Comparison of ENCODE assay signal across 8 mouse cellular contexts in the genomic region with DNA sequence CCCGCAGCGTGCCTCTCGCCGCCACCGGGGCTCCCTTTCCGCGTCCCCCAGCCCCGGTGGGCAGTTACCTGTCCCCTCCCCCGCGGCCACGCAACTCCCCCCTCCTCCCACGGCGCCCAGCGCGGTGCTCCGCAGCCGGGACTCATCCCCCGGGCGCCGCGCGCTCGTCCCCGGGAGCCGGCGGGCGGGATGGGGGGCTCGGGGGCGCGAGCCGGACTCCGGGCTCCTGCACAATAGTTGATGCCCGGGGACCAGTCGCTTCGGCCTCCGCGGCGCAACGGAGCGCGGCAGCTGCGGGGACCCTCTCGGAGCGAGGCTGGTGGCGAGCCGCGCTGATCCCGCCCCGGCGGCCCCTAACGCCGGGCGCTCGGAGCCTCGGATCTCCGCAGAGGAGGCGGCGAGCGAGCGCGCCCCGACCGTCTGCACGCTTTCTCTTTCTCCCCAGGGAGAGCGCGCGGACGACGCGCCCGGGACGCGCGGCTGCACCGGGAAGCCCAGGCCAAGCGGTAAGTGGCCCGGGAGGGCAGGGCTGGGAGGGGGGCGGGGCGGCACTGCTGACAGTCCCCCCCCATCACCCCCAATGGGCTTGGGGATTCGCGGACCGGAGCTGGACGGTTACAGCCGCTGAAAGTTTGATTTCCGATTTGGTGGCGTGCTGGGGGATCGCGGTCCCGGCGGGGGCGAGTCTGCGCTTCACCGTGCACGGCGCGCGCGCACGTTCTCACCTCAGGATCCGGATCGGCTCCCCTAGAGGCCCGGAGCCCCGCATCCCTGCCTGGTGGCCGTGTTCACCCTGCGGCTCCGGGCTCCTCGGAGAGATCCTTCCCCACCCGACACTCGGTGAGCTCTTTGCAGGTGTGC. TPM values are rescaled to one million over a fixed set of nuclear protein-coding genes. Genes with fewer than 3 reads are reported as not detected.
DNase-seq lines count a peak whose midpoint lies in the region; ATAC-seq and TF ChIP-seq lines count a peak whose summit lies in the region.

No protein-coding gene starts in this region.

- in situ Hi-C loops in ES-E14 (cut with MboI; ENCODE audit: low sequenced_read_pairs in 2 of 2, unreplicated experiment in 2 of 2): no loop called here

- H3K27ac ChIP-seq in ES-E14 (ENCODE audit: insufficient read depth, low read depth, low read length, poor library complexity, severe bottlenecking): peak overlapping the region; percentile 45
- peak overlapping the region; percentile 57 for H3K27ac ChIP-seq in cerebellum, adult 2 months (ENCODE audit: insufficient read depth, low read length)
- peak overlapping the region; percentile 88 for H3K27ac ChIP-seq in hindbrain, embryonic 11.5 days (ENCODE audit: low read depth, low read length)
- peak overlapping the region; percentile 91 for H3K27ac ChIP-seq in lung, embryonic 16.5 days (ENCODE audit: low read length)

- under 1% methylated on average over 106 of the region's 109 CpGs for WGBS in cerebellum, adult 2 months
- under 1% methylated on average over 75 of the region's 109 CpGs for WGBS in hindbrain, embryonic 11.5 days
- under 1% methylated on average over 69 of the region's 109 CpGs for WGBS in lung, embryonic 16.5 days

- peak overlapping the region; percentile 96 for H3K4me2 ChIP-seq in hindbrain, embryonic 11.5 days (replicated peaks; ENCODE audit: low read depth, low read length)
- peak overlapping the region; percentile 97 for H3K4me2 ChIP-seq in lung, embryonic 16.5 days (ENCODE audit: low read depth, low read length)

- no peak for TF ChIP-seq CTCF in cerebellum, adult 2 months (IDR thresholded peaks at IDR 0.05; ENCODE audit: borderline replicate concordance, insufficient read depth, low read depth, low read length)

- H3K9ac ChIP-seq in ES-E14 (ENCODE audit: insufficient read depth, low read depth, low read length, poor library complexity, severe bottlenecking): peak overlapping the region; percentile 85
- peak overlapping the region; percentile 86 for H3K9ac ChIP-seq in hindbrain, embryonic 11.5 days (ENCODE audit: low read depth, low read length)
- peak overlapping the region; percentile 92 for H3K9ac ChIP-seq in lung, embryonic 16.5 days (ENCODE audit: low read length)

- H3K4me3 ChIP-seq in ES-E14 (ENCODE audit: insufficient read depth in 1 of 2, low read depth in 1 of 2, low read length in 2 of 2, poor library complexity in 1 of 2, severe bottlenecking in 1 of 2): peak overlapping the region; percentile 83 to 92
- H3K4me3 ChIP-seq in cerebellum, adult 2 months (replicated peaks; ENCODE audit: insufficient read depth, low read depth, low read length): peak overlapping the region; percentile 98
- H3K4me3 ChIP-seq in hindbrain, embryonic 11.5 days (ENCODE audit: low read depth, low read length): peak overlapping the region; percentile 79
- peak overlapping the region; percentile 88 for H3K4me3 ChIP-seq in lung, embryonic 16.5 days (ENCODE audit: low read length)

- no peak for DNase-seq in ES-E14 (ENCODE audit: low read depth, low spot score)
- DNase-seq in cerebellum, adult 2 months: peak; percentile 73 to 82
- DNase-seq in frontal cortex, postnatal 10 days (ENCODE audit: low spot score in 2 of 2): peak; percentile 64 to 78
- peak; percentile 83 for DNase-seq in hindbrain, embryonic 11.5 days (ENCODE audit: low spot score)
- peak; percentile 78 to 84 for DNase-seq in layer of hippocampus, postnatal 10 days (ENCODE audit: low spot score in 2 of 2)
- DNase-seq in ovary, adult 18-20 months (ENCODE audit: low spot score): peak; percentile 31
- peak; percentile 69 to 77 for DNase-seq in thymus, postnatal 10 days (ENCODE audit: low spot score in 2 of 2)

- peaks cover 0 to 4% of the 10 kb centered on the region in 2 experiments; a peak in 1 of 4 replicates for H3K4me1 ChIP-seq in ES-E14 (ENCODE audit: control insufficient read depth in 2 of 2, insufficient read depth in 2 of 2, low read length in 2 of 2, poor library complexity in 1 of 2)
- H3K4me1 ChIP-seq in cerebellum, adult 2 months (ENCODE audit: control insufficient read depth, insufficient read depth, low read length): no peaks in the 10 kb centered on the region; the same call in 1 of the 2 replicates
- H3K4me1 ChIP-seq in hindbrain, embryonic 11.5 days (replicated peaks; ENCODE audit: control insufficient read depth, insufficient read depth, low read length): peaks cover 7% of the 10 kb centered on the region; the same call in 1 of the 2 replicates
- peaks cover 15% of the 10 kb centered on the region for H3K4me1 ChIP-seq in lung, embryonic 16.5 days (replicated peaks; ENCODE audit: control insufficient read depth, insufficient read depth, low read length)

- H3K36me3 ChIP-seq in ES-E14 (ENCODE audit: control insufficient read depth, insufficient read depth, low read length, poor library complexity, severe bottlenecking): no peaks in the 10 kb centered on the region
- H3K36me3 ChIP-seq in hindbrain, embryonic 11.5 days (ENCODE audit: control insufficient read depth, insufficient read depth, low read length): no peaks in the 10 kb centered on the region
- H3K36me3 ChIP-seq in lung, embryonic 16.5 days (ENCODE audit: control insufficient read depth, insufficient read depth, low read length): no peaks in the 10 kb centered on the region

- no peaks in the 10 kb centered on the region for H3K9me3 ChIP-seq in ES-E14 (ENCODE audit: control insufficient read depth, insufficient read depth, low read depth, low read length)
- H3K9me3 ChIP-seq in hindbrain, embryonic 11.5 days (ENCODE audit: control insufficient read depth, low read length): no peaks in the 10 kb centered on the region
- no peaks in the 10 kb centered on the region for H3K9me3 ChIP-seq in lung, embryonic 16.5 days (ENCODE audit: control insufficient read depth, low read length)

- ATAC-seq in hindbrain, embryonic 11.5 days (ENCODE audit: low FRiP score): peak; percentile 78
- ATAC-seq in lung, embryonic 16.5 days (ENCODE audit: low read depth): peak; percentile 77

- H3K27me3 ChIP-seq in cerebellum, adult 2 months (ENCODE audit: control insufficient read depth, insufficient read depth, low read length): no peaks in the 10 kb centered on the region; the same call in 1 of the 2 replicates
- H3K27me3 ChIP-seq in hindbrain, embryonic 11.5 days (ENCODE audit: control insufficient read depth, insufficient read depth, low read length): no peaks in the 10 kb centered on the region
- H3K27me3 ChIP-seq in lung, embryonic 16.5 days (ENCODE audit: control insufficient read depth, insufficient read depth, low read depth, low read length): no peaks in the 10 kb centered on the region

- TF ChIP-seq POLR2A in cerebellum, adult 2 months (IDR thresholded peaks at IDR 0.05; ENCODE audit: borderline replicate concordance, insufficient read depth, low read length): 0 out of 2 replicates have a peak, but pooled peaks have one; percentile 16

TF ChIP-seq in ES-E14, 5 proteins besides CTCF, POLR2A, EP300 and RAD21:
- no peak for TF ChIP-seq CHD2 (IDR thresholded peaks at IDR 0.05; ENCODE audit: low read depth, low read length)

RNA-seq across cellular contexts. Expression of gene Sipa1l1, which starts 0.7 kb away (rescaled TPM):
- total RNA-seq in ES-E14 (2012; rRNA removed): 31.8 and 40.5 TPM in 2 replicates
- 35.1 and 38.0 TPM in 2 replicates for polyA plus RNA-seq in cerebellum, adult 2 months (2012; rRNA removed)
- 22.1 and 30.8 TPM in 2 replicates for polyA plus RNA-seq in hindbrain, embryonic 11.5 days (2014; fragmentation: Nextera tagmentation; extraction: Ambion mirVana)
- 100 to 1,000 TPM; 140 to 146 TPM for total RNA-seq in layer of hippocampus, postnatal 10 days (2021)
- polyA plus RNA-seq in lung, embryonic 16.5 days (2015; fragmentation: Nextera tagmentation; extraction: Ambion mirVana): 25.9 and 26.2 TPM in 2 replicates
